Mouse (Mus musculus) neutrophil, adult 83 days (primary cell): ENCODE data around the gene Gtpbp2. TPM values are rescaled to one million over a fixed set of nuclear protein-coding genes. Genes with fewer than 3 reads are reported as not detected.

Experiments used
- total RNA-seq, 2 experiments: library from RNA; stranded (reverse); gene quantifications; one replicate each; pipeline ENCODE4 v1.2.4; 2023

The Gtpbp2 gene
- total RNA-seq: 100 to 1,000 TPM; 128 to 138 TPM

GRCm38 (mm10) chr17:46160686-46161085, at the start of gene Gtpbp2:
Gtpbp2 (plus strand) TSS chr17:46161032.

GRCm38 (mm10) chr17:46143578-46144423, 17.0 kb upstream of the Gtpbp2 start, which contains the start of gene Rsph9:
Rsph9 (minus strand) TSS chr17:46144216.

GRCm38 (mm10) chr17:46152847-46153782, 7.7 kb upstream of the Gtpbp2 start, which contains the start of gene Mad2l1bp:
Mad2l1bp (minus strand) TSS chr17:46153553.

DNA sequence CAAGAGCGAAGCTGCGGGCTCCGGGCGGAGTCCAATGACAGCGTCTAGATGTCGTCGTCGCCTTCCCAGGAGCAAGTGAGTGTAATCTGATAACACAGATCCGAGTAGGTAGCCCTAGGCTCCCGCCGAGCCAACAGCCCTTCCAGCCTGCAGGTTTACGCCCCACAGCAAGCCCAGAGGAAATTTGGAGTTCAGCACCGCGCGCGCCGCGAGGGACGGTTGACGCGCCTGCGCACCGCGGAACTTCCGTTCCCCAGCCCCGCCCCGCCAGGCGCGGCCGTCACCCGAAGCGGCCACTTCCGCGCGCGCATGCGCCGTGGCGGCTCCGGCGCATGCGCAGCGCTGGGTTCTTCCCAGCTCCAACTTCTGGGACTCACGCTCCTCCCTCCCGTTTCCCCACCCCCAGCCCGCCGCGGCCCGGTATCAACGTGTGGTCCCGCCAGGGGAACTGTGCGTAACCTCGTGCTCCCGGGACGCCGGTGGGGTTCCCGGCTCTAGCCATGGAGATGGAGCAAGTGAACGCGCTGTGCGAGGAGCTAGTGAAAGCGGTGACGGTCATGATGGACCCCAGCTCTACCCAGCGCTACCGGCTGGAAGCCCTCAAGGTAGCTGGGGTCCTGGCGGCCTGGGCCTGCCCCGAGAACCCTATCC, 41.7 kb downstream of the Gtpbp2 start, which contains the start of the genes Polh and Xpo5:
Gene Polh, minus strand, starts transcription at position 225 of the 651 bp plus-strand sequence.
Gene Xpo5, plus strand, starts transcription at position 362 of the 651 bp plus-strand sequence.

Other genes with a start within 250 kb of the Gtpbp2 start
- 10 to 100 TPM; 33.7 to 40.6 TPM for gene Vegfa, start 128.7 kb upstream of the Gtpbp2 start, total RNA-seq
- 10 to 100 TPM; 24.6 to 26.4 TPM for gene Mrps18a, start 50.0 kb upstream of the Gtpbp2 start, total RNA-seq
- gene Rsph9, start 16.8 kb upstream of the Gtpbp2 start, total RNA-seq: under 1 TPM in 1 of 2 experiments, not detected in 1; 0.61 TPM
- gene Mad2l1bp, start 7.5 kb upstream of the Gtpbp2 start, total RNA-seq: 10 to 100 TPM; 16.6 to 20.6 TPM
- 10 to 100 TPM; 21.0 TPM for gene Polh, start 41.6 kb downstream of the Gtpbp2 start, total RNA-seq
- gene Xpo5, start 41.8 kb downstream of the Gtpbp2 start, total RNA-seq: 10 to 100 TPM; 20.3 to 22.9 TPM
- 10 to 100 TPM; 22.6 to 22.7 TPM for gene Polr1c, start 87.0 kb downstream of the Gtpbp2 start, total RNA-seq
- 10 to 100 TPM; 75.7 to 76.7 TPM for gene Yipf3, start 87.0 kb downstream of the Gtpbp2 start, total RNA-seq
- 1 to 10 TPM in 1 of 2 experiments, under 1 TPM in 1; 0.79 to 1.6 TPM for gene Lrrc73, start 92.5 kb downstream of the Gtpbp2 start, total RNA-seq
- gene Tjap1, start 122.0 kb downstream of the Gtpbp2 start, total RNA-seq: 10 to 100 TPM; 24.1 to 29.3 TPM
- not detected for gene Dlk2, start 136.4 kb downstream of the Gtpbp2 start, total RNA-seq
- gene Abcc10, start 167.3 kb downstream of the Gtpbp2 start, total RNA-seq: 1 to 10 TPM; 6.4 to 6.8 TPM
- 1 to 10 TPM; 5.0 to 7.0 TPM for gene Zfp318, start 222.7 kb downstream of the Gtpbp2 start, total RNA-seq